Mouse (Mus musculus) common myeloid progenitor, adult 5-6 weeks (primary cell): ENCODE results near the gene Ndnf. TPM values are rescaled to one million over a fixed set of nuclear protein-coding genes. Genes with fewer than 3 reads are reported as not detected.

ENCODE experiments used
- ATAC-seq: replicated peaks from 2 replicates; pipeline ENCODE4 v1.8.0; 2016; ENCODE audit warnings: low read depth, mild to moderate bottlenecking, moderate TSS enrichment, inconsistent platforms; ENCODE audit not compliant: poor library complexity, severe bottlenecking
- total RNA-seq: library from RNA; stranded (forward); fragments of 200-1000, 187-1606 nt; gene quantifications from 2 replicates; pipeline ENCODE4 v1.2.3, GENCODE M21; 2017

Ndnf gene
- not detected in 2 replicates for total RNA-seq

DNA sequence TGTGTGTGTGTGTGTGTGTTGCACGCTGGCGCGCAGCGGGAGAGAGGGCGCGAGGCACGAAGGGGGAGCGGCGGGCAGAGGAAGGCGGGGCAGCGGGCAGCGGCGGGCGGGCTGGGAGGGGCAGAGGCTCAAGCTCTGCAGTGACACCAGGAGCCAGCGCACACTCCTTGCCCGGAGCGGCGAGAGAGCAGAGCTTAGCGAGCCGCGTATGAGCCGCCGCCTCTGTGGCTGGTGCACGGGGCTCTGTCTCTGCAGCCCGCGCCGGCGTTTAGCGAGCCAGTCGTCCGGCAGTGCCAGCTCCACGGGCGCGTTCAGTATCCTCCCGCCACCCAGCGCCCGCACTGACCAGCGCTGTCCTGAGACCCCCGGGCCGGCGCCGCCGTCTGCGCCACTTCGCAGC, at the start of gene Ndnf:
TSS of gene Ndnf (plus strand) at position 140 of the 400 bp plus-strand sequence.
- ATAC-seq = peak; percentile 88

- ATAC-seq = no peak
Measured at GRCm38 (mm10) chr6:65623016-65623715, 48.2 kb upstream of the Ndnf start.

GRCm38 (mm10) chr6:65630578-65630977, 40.8 kb upstream of the Ndnf start:
- ATAC-seq = no peak

- ATAC-seq = no peak
Measured at GRCm38 (mm10) chr6:65632184-65632583, 39.2 kb upstream of the Ndnf start.

DNA sequence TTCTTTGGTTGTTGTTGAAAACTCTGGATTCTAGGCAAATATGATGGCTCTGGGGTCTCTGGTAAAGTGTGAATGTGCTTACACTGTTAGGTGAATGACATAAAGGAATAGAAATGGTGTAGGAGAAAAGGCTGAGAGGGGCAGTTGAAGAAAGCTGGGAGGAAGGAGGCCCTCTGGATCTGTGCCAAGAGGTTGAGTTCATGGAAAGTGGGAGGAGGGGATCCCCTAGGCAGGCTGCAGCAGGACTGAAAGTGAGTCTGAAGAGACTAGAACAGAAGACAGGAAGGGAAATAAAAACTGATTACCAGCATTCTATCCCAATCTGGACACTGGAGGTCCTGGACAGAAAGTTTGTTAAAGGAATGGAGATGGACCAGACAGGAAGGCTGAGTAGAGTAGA, 29.0 kb upstream of the Ndnf start:
- ATAC-seq = no peak

DNA sequence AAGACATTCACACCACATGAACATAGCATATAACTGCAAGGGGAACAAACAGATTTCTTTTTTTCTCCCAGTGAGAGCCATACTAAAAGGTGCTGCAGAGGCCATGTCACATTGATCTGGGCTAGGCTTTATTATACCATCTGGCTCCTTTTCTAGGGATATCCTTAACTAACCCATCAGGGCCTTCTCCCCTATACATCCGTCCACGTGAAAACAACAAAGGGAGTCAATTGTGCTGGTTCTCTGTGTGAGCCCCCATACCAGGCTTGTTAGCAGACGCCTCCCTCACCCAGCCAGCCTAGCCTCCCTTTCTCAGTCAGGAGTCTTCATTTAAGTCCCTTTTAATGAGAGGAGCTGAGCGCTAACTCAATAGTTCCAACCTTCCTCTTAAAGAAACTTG, 27.3 kb upstream of the Ndnf start:
- no peak for ATAC-seq

DNA sequence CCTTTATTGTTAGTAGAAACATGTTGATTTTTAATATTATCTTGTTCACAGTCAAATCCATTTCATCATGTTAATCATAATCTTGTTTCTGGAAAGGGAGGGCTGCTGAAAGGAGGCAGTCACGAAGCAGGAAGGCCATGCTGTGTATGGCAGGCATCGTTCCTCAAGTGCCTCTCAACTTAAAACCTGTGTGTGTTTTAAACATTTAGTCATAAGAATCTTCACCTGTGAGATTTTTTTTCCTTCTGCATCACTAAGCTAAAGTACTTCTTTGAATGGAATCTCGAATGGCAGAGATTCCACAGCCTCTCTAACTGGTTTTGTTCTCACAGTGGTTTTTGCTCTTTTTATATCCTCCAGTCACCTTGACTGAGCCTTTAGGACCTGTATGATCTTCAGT, 25.0 kb upstream of the Ndnf start:
- no peak for ATAC-seq

DNA sequence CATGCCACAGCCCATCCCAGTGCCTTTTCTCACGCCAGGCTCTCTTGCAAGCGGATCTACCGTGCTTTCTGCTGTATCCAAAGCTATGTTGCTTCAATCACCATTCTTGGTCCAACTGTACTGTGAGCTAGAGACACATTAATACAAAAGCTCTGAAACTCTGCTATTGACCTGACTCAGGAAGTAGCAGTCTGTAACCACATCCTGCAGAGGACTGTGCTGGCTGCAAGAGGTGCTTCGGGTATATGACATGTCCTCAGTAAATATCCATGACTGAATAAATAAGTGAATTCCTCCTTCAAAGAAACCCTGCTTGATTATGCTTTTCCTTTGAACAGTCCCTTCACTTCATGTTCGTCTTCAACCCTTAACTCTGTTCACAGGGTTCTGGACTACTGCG, 23.7 kb upstream of the Ndnf start:
- ATAC-seq = peak; percentile 91

- ATAC-seq = no peak
Measured at GRCm38 (mm10) chr6:65651376-65651775, 20.0 kb upstream of the Ndnf start.

GRCm38 (mm10) chr6:65661272-65661671, 10.1 kb upstream of the Ndnf start:
- peak; percentile 70 for ATAC-seq

GRCm38 (mm10) chr6:65662050-65662449, 9.3 kb upstream of the Ndnf start:
- ATAC-seq = peak; percentile 95

DNA sequence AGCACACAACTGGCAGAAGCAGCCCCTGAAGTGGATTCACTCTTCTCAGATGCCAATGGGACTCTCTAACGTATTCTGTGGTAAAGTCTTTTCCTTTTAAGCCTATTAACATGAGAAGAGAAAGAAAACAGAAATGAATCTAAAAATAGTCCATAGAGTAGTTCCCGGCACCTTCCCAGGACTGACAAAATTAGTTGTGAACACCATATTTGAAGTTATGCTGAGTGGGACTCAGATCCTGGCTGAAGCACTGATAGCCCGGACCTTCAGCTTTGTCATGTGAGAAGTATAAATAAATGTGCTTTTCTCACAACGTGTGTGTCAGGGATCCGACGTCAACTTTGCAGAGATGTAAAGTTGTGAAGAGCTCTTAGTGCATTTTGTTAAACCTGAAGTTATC, 7.4 kb upstream of the Ndnf start:
- ATAC-seq = no peak

DNA sequence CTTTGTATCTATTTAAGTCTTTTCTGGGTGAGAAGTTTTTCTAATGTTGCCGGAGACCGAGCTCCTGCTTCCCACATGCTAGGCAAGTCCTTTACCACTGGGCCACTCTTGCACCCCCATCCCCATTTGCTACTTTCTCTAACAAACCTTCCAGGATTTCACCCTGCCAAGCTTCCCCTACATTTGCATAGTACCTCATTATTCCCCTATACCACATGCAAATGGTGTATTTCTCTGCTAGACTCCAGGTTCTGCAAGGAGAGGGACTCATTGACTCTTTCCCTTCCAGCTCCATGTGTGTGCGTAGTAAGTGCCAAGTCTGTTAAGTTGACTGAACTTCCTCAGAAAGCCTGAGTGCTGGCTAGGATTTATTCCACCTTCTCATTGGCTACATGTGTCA, 5.1 kb upstream of the Ndnf start:
- ATAC-seq = no peak

DNA sequence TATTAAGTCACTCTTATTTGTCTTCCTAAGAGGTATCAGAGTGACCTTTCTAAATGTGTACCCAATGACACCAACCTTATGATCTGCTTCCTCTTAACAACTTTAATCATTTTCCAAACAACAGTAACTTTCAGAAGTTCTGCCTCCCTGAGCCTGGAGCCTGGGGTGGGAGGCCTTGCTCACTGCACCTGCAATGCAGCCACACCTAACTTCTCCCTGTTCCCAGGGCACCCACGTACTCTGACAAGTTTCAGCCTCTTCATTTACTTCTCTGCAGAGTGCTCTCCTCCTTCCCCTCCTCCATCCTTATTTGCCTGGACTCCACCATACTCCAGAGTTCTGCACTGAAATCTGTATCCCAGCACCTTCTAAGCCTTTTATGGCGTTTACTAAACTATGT, 1.4 kb upstream of the Ndnf start:
- no peak for ATAC-seq

- no peak for ATAC-seq
Measured at GRCm38 (mm10) chr6:65670981-65671411, 394 bp upstream of the Ndnf start.

GRCm38 (mm10) chr6:65672131-65673031, 991 bp downstream of the Ndnf start:
- ATAC-seq = peak; percentile 43

DNA sequence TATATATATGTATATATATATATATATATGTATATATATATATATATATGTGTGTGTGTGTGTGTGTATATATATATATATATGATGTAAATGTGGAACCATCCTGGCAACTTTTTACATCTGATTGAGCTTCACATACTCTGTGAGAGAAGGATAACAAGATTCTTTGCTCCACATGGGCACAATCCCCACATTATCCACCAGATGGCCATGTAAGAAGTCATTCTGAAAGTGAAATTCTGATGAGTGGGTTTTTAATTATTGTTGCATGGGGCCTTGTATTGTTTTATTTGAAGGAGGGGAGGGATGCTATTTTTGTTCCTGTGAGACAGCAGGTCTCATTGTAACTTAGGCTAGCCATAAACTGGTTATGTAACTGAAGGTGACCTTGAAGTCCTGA, 22.5 kb downstream of the Ndnf start:
- ATAC-seq = peak; percentile 47; the same call in 1 of the 2 replicates

DNA sequence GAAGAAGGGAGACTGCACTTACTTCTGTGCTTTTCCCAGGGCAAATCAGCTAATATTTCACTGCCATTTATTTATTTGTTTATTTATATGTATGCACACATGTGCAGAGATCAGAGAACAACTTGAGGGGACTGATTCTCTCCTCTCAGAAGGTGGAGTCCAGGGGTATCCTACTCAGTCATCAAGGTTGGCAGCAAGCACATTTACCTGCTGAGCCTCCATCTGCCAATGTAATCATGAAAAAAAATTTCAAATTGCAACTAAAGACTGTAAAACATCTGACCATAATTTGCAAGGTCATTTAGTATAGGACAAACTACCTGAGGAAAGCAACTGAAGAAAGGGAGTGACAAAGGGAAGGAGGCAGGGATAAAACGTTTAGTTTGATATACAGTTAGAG, 49.3 kb downstream of the Ndnf start:
- ATAC-seq = no peak

GRCm38 (mm10) chr6:65725677-65726076, 54.3 kb downstream of the Ndnf start:
- no peak for ATAC-seq

DNA sequence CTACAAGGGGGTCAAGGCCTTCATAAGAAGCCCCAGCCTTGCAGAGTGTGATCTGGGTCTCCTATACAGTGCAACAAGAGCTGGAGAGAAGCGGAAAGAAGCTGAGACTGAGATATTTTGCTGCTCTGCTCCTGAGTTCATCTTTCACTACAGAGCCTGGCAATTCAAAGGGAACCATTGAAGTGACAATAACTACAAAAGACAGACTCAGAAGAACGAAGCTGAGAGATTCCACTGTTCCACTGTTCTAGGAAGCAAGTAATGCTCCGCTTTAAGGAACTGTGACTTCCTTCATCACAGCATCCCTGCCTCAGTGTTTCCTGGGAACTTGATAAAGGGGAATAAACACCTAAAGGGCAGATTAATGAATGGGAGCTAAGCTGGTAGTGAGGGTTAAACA, 56.9 kb downstream of the Ndnf start:
- no peak for ATAC-seq

DNA sequence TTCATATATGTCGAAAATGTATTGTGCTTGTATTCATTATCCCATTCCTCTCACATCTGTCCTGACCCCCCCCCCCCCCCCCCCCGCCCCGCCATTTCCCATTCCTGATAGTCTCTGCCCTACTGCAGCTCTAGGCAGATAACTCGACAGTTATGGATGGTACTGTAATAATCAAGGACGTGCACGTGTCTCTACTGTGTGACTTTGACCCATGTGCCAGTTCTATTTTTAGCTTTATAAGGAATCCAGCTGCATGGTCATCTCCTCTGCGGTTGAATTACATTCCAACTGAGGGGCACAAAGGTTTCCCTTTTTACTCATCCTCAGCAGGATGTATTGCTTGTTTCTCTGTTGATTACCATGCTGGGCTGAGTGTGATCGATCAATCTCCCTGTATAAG, 68.1 kb downstream of the Ndnf start:
- no peak for ATAC-seq
